Mouse (Mus musculus) right cerebral cortex, adult 2 months (tissue): ENCODE data around the gene Sh3rf1.

ENCODE experiments used
- DNase-seq, 2 experiments: peaks; one replicate each; pipeline ENCODE4 v3.0.0; 2021 to 2022; ENCODE audit warnings: low spot score in 2 of 2

Sh3rf1 gene

GRCm38 (mm10) chr8:61286394-61286793 lies 62.7 kb downstream of the Sh3rf1 start:
- no peak for DNase-seq

DNA sequence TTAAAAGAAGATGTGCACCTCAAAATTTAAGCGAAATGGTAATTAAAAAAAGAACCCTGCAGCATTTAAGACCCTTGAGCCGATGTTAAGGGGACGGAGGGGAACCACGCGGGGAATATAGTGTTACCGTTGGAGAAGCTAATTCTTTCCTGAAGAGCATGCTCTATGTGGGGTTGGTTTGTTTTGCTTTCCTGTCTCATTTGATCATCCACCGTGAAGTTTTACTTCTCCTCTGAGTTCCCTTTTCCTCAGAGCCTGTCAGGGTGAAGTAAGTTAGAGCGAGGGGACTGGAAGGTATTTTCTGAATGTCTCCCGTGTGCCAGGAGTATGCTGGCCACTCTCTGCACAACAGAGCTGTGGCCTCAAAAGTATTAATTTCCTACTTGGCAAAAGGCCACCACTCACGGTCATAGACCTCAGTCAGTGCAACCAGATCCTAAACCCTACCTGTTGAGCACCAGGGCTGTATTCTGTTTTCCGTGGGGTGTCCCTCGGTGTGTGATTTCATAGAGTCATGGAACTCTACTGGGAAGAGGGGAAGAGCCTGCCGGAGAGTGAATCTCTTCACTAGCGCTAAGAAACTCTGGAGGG lies 63.2 kb downstream of the Sh3rf1 start:
- no peak for DNase-seq

DNA sequence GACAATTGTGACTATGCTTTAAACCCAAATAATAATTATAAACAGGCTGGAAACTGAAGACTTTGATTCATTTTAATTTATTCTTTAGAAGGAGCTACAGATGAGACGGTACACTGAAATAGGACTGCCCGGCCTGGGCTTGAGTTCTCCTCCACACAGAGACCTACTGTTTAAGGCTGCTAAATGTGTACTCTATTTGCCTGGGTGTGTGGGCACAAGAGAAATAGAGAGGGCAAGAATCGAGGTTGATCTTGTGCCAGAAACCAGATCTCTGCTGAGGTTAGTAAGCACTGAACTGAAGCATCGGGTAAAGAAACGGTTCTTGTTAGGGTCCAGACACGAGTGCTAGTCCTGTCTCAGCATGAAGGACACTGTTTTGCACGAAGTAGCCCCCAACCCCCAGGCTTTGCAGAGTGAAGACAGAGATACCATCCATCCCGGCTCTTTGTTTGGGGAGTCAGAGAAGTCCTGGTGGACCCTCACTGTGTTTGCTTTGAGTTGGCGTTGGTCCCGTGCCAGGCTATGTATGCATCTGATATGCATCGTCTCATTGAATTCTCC lies 64.4 kb downstream of the Sh3rf1 start:
- DNase-seq: peak; percentile 17 to 31

DNA sequence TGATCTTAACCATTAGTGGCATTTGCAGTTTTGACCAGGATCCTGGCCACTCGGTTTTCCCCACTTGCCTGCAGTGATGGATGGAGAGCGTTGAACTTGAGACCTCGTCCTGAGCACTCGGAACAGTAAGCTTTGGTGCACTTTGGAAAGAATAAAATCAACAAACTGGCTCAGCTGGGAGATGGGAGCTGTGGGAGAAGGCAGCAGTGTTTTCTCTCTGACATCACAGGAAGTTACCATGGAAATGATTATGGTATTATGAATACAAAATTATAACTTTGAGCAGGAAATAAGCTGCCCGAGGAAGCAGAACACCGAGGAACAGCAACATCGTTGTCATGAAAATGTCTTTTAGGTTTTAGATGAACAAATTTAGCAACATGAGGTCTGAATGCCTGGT lies 65.0 kb downstream of the Sh3rf1 start:
- peak in 1 of 2 experiments; percentile 27 for DNase-seq

DNA sequence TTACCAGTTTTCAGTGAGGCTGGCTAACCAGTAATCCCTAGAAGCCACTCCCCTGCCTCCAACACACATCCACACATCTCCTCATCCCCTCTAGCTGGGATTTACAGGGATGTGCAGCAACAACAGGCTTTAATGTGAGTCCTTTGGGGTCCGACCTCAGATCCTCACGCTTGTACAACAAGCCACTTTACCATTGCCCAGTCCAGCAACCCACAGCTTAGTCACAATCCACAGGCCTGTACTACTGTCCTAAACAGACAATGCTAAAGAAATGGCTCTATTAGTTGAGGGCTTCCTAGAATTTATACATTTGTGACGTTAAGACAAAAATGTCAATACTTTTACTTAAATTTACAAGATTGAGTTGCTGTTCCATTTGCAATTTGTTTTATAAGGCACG lies 71.4 kb downstream of the Sh3rf1 start:
- no peak for DNase-seq

DNA sequence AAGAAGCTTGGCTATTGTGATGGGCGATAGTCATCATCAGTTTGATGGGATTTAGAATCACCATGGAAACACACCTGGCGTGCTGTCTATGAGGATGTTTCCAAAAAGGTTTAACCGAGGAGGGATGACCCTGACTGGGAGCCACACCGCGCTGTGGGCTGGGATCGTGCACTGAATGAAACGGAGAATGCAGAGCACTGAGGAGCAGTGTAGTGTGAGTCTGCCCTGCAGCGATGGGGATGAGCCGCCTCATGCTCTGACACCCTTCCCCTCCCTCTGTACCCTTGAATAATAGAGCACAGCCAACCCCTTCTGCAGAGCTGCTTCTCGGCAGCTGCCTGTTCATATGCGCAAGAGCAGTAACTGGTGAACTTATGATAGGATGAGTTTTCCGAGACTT lies 71.8 kb downstream of the Sh3rf1 start:
- DNase-seq: no peak

GRCm38 (mm10) chr8:61298828-61299227 lies 75.2 kb downstream of the Sh3rf1 start:
- no peak for DNase-seq

DNA sequence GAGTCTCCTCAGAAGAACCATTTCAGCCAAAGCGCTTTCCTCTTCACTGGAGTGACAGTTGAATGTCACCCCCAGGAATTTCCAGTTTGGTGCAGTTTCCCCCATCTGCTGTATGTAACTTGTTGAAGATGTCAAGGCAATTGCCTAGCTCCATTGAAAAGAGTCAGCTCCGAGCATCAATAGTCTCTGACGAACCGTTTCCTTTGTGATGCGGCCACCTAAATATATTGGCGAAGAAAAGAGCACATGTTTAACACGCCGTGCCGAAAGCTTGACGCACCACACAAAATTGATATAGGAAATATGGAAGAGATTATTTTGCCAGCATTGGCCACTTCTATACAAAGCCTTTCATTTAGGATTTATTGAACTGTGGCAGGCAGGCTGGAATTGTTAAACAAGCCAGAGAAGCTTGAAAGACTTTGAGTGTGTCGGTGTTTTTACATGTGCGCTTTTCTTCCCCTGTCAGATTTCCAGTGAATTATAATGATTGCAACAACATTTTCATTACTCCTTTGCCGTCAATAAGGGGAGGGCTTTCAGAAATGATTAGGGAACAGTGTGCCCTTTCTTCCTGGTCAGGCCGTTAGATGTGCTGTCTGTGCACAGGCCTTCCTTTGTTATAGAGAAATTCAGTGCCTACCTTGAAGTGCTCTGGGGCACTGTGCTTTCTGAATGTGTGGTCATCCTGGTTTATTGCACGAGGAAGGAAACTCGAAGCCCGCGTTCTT lies 77.8 kb downstream of the Sh3rf1 start:
- DNase-seq: no peak

- DNase-seq: no peak
Measured at GRCm38 (mm10) chr8:61302029-61302368, 78.3 kb downstream of the Sh3rf1 start.

GRCm38 (mm10) chr8:61305451-61306070 lies 81.9 kb downstream of the Sh3rf1 start:
- no peak for DNase-seq

GRCm38 (mm10) chr8:61306501-61307112 lies 82.9 kb downstream of the Sh3rf1 start:
- peak; percentile 60 to 73 for DNase-seq

GRCm38 (mm10) chr8:61308896-61309295 lies 85.2 kb downstream of the Sh3rf1 start:
- DNase-seq: no peak

- DNase-seq: no peak
Measured at GRCm38 (mm10) chr8:61309530-61310402, 86.1 kb downstream of the Sh3rf1 start.

- DNase-seq: no peak
Measured at GRCm38 (mm10) chr8:61310403-61310871, 86.8 kb downstream of the Sh3rf1 start.

- no peak for DNase-seq
Measured at GRCm38 (mm10) chr8:61313016-61313415, 89.3 kb downstream of the Sh3rf1 start.

DNA sequence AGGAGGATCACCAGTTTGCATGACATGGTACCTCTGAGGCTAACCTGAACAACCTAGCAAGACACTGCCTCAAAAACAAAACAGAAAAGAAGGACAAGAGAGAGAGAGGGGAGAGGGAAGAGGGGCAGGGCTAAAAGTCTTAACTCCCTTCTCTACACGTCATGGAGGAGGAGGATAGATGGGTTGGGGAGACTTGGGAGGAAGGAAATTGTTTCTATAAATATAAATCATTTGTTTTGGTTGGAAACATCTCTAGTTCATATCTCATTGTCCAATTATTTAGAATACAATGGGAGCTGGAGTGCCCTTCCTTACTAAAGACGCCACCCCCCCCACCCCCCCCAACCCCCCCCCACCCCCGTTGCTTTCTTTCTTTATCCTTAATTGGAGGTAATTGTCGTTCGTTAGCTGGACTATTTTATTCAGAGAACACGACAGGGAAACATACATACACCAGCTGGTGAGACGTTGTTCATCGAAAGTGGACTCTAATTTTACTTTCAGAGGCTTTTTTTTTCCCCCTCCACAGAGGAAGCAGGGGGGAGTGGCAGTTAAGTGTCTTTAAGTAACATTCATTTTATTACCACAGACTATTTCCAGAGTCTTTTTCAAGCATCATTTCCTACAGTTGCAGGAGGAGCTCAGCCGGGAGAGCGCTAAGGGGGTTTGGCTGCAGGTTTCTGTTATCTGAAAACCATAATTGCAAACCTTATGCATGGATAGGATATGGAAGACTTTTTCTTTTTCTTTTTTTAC lies 92.5 kb downstream of the Sh3rf1 start:
- no peak for DNase-seq

- DNase-seq: no peak
Measured at GRCm38 (mm10) chr8:61316813-61317534, 93.3 kb downstream of the Sh3rf1 start.

DNA sequence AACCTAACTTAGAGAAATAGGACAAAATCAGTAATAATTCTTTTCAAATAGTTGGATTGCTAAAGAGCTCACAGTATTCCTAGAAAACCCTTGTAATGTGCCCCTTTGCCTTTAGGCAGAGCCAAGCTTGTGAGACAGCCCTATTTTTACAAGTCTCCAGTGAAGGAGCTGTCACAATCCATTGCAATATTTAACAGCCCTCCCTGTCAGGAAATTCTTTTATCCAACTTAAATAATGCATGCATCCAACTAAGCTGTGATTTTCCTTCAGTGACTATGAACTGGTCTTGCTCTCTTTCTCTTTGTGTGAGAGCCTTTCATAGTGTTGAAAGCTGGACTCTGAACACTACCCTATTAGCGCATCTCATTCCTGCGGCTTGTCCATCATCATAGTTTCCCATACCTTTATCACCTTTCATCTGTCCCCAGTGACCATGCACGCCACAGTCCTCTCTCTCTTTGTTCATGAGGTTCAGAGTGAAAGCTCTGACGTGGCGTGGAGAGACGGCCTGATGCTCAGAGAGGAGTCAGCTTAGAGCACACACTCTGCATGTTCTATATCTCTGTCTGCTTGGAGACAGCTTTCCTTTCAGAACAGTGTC lies 94.0 kb downstream of the Sh3rf1 start:
- DNase-seq: no peak

DNA sequence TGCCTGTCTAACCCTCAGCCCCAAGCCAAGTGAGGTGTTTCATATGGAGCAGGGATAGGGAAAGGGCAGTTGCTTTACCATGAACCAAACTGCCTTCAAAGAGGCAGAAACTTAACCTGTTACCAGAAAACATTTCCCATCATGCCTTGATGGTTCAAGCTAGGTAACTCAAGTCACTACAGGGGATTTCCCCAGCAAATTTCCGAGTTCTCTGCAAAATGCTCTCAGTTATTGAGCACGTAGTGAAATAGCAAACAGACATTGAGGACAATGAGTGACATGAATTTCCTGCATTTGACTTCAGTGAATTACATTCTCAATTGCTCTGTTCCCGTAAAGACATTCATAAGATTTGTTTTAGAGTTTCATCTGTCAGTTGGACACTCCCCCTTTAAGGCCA lies 97.5 kb downstream of the Sh3rf1 start:
- no peak for DNase-seq

- no peak for DNase-seq
Measured at GRCm38 (mm10) chr8:61321780-61322179, 98.1 kb downstream of the Sh3rf1 start.
